Mouse (Mus musculus) bone marrow macrophage, adult 2 months (primary cell): ENCODE measurements at regions not wholly inside any gene's neighbourhood (a gene's known extent, or its start where the extent isn't known, plus 50 kb on each side); places are given as distances from the start of the nearest gene placed in this dataset.

Source experiments
- CTCF ChIP-seq: IDR thresholded peaks from 2 replicates; pipeline ENCODE4 v1.5.1; 2012; ENCODE audit warnings: low read depth, mild to moderate bottlenecking, low read length, moderate library complexity
- POLR2A ChIP-seq: IDR thresholded peaks from 2 replicates; pipeline ENCODE4 v1.6.1; 2012; ENCODE audit warnings: mild to moderate bottlenecking, low read depth, low read length, borderline replicate concordance

- TF ChIP-seq CTCF, result peak; percentile 63
- no peak for TF ChIP-seq POLR2A
Measured at GRCm38 (mm10) chr15:64627258-64627657, 190.2 kb upstream of the Gm21798 start.
